Mouse (Mus musculus): Measurements from ENCODE around the gene Ldhd. TPM values are rescaled to one million over a fixed set of nuclear protein-coding genes. Genes with fewer than 3 reads are reported as not detected.

Gene Ldhd
- polyA plus RNA-seq (2015; fragmentation: Nextera tagmentation; extraction: Ambion mirVana), result 1.1 and 1.6 TPM in 2 replicates

- no peaks in the 10 kb centered on the region for H3K9me3 ChIP-seq (ENCODE audit: control insufficient read depth, low read length)
- no peaks in the 10 kb centered on the region for H3K36me3 ChIP-seq (ENCODE audit: control insufficient read depth, insufficient read depth, low read length)
- peak within 1 kb of the TSS; percentile 61 for H3K9ac ChIP-seq (ENCODE audit: low read length)
- no peaks in the 10 kb centered on the region for H3K27me3 ChIP-seq (ENCODE audit: control insufficient read depth, insufficient read depth, low read depth, low read length)
- ATAC-seq (ENCODE audit: low read depth), result peak; percentile 62; the same call in 1 of the 2 replicates
- no peak within 1 kb of the TSS for H3K27ac ChIP-seq (ENCODE audit: low read length)
- peak within 1 kb of the TSS; percentile 48 for H3K4me3 ChIP-seq (ENCODE audit: low read length)
- 16% methylated on average over 13 of the region's 13 CpGs for WGBS
- peak within 1 kb of the TSS; percentile 52 for H3K4me2 ChIP-seq (ENCODE audit: low read depth, low read length)
- peaks cover 3% of the 10 kb centered on the region; the same call in 1 of the 2 replicates for H3K4me1 ChIP-seq (replicated peaks; ENCODE audit: control insufficient read depth, insufficient read depth, low read length)
Measured at GRCm38 (mm10) chr8:111630105-111630521, at the start of gene Ldhd. Gene Ldhd (minus strand): TSS chr8:111630374.

DNA sequence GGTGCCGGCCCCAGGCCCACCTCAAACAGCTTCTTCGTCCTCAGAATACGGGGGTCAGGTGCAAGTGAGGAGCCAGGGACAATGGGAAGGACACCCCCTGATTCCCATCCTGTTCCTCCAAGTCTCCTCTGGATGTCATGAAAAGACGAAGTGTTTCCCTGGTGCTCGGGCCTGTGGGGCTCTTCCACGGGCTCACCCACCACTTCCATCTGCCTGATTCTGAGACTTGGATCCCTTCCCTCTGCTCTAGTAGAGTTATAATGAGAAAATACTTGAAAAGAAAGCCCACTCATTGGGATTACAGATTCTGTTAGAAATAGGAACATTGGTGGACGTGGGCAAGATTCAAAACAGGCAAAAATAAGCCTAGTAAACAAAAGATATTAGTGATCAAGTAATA is 48.7 kb upstream of the Ldhd start:
- no peak for ATAC-seq (ENCODE audit: low read depth)
- H3K4me3 ChIP-seq (ENCODE audit: low read length), result no peak overlapping the region
- no peak overlapping the region for H3K27ac ChIP-seq (ENCODE audit: low read length)
- WGBS, result 93% methylated on average over 7 of the region's 7 CpGs
- H3K4me1 ChIP-seq (replicated peaks; ENCODE audit: control insufficient read depth, insufficient read depth, low read length), result no peaks in the 10 kb centered on the region
- H3K36me3 ChIP-seq (ENCODE audit: control insufficient read depth, insufficient read depth, low read length), result no peaks in the 10 kb centered on the region
- no peak overlapping the region for H3K9ac ChIP-seq (ENCODE audit: low read length)
- no peak overlapping the region for H3K4me2 ChIP-seq (ENCODE audit: low read depth, low read length)
- H3K9me3 ChIP-seq (ENCODE audit: control insufficient read depth, low read length), result peaks cover 5% of the 10 kb centered on the region; the same call in 1 of the 2 replicates
- no peaks in the 10 kb centered on the region for H3K27me3 ChIP-seq (ENCODE audit: control insufficient read depth, insufficient read depth, low read depth, low read length)

DNA sequence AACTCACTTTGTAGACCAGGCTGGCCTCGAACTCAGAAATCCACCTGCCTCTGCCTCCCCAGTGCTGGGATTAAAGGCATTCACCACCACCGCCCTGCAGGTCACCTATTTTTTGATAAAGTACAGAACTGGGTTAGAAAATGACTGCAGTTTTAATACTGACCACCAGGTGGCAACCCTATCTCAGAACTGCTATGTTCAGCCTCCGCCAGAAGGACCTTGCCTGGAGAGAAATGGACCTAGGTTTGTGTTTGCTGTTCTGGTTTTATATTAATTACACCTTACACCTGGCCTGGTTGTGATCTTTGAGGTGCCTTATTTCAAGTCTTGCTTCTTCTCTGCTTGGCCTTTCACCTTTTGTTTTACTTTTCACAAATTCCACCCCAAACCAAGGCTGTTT is 47.9 kb upstream of the Ldhd start:
- 20% methylated on average over 3 of the region's 3 CpGs for WGBS
- Histone ChIP-seq H3K9ac (ENCODE audit: low read length) (no peak overlapping the region), H3K9me3 (ENCODE audit: control insufficient read depth, low read length) (peaks cover 5% of the 10 kb centered on the region; the same call in 1 of the 2 replicates), H3K4me2 (ENCODE audit: low read depth, low read length) (no peak overlapping the region), H3K27me3 (ENCODE audit: control insufficient read depth, insufficient read depth, low read depth, low read length) (no peaks in the 10 kb centered on the region), H3K4me1 (replicated peaks; ENCODE audit: control insufficient read depth, insufficient read depth, low read length) (no peaks in the 10 kb centered on the region), H3K27ac (ENCODE audit: low read length) (no peak overlapping the region), H3K4me3 (ENCODE audit: low read length) (no peak overlapping the region), H3K36me3 (ENCODE audit: control insufficient read depth, insufficient read depth, low read length) (no peaks in the 10 kb centered on the region)
- peak; percentile 62; the same call in 1 of the 2 replicates for ATAC-seq (ENCODE audit: low read depth)

- ATAC-seq (ENCODE audit: low read depth), result no peak
- Histone ChIP-seq H3K4me1 (replicated peaks; ENCODE audit: control insufficient read depth, insufficient read depth, low read length) (no peaks in the 10 kb centered on the region), H3K36me3 (ENCODE audit: control insufficient read depth, insufficient read depth, low read length) (peaks cover 2% of the 10 kb centered on the region; the same call in 1 of the 2 replicates), H3K9me3 (ENCODE audit: control insufficient read depth, low read length) (peaks cover 5% of the 10 kb centered on the region; the same call in 1 of the 2 replicates), H3K4me2 (ENCODE audit: low read depth, low read length) (no peak overlapping the region), H3K27ac (ENCODE audit: low read length) (no peak overlapping the region), H3K27me3 (ENCODE audit: control insufficient read depth, insufficient read depth, low read depth, low read length) (no peaks in the 10 kb centered on the region), H3K4me3 (ENCODE audit: low read length) (no peak overlapping the region), H3K9ac (ENCODE audit: low read length) (no peak overlapping the region)
- 71% methylated on average over 8 of the region's 8 CpGs for WGBS
Measured at GRCm38 (mm10) chr8:111676237-111676636, 46.1 kb upstream of the Ldhd start.

- WGBS, result 77% methylated on average over 2 of the region's 2 CpGs
- H3K4me2 ChIP-seq (ENCODE audit: low read depth, low read length), result no peak overlapping the region
- H3K4me1 ChIP-seq (replicated peaks; ENCODE audit: control insufficient read depth, insufficient read depth, low read length), result no peaks in the 10 kb centered on the region
- H3K36me3 ChIP-seq (ENCODE audit: control insufficient read depth, insufficient read depth, low read length), result peaks cover 24% of the 10 kb centered on the region
- no peaks in the 10 kb centered on the region for H3K27me3 ChIP-seq (ENCODE audit: control insufficient read depth, insufficient read depth, low read depth, low read length)
- H3K9ac ChIP-seq (ENCODE audit: low read length), result no peak overlapping the region
- no peak overlapping the region for H3K4me3 ChIP-seq (ENCODE audit: low read length)
- no peak for ATAC-seq (ENCODE audit: low read depth)
- H3K27ac ChIP-seq (ENCODE audit: low read length), result no peak overlapping the region
- H3K9me3 ChIP-seq (ENCODE audit: control insufficient read depth, low read length), result no peaks in the 10 kb centered on the region
Measured at GRCm38 (mm10) chr8:111666751-111667150, 36.6 kb upstream of the Ldhd start.

GRCm38 (mm10) chr8:111662473-111662872 is 32.3 kb upstream of the Ldhd start:
- no peak overlapping the region for H3K9ac ChIP-seq (ENCODE audit: low read length)
- H3K4me2 ChIP-seq (ENCODE audit: low read depth, low read length), result no peak overlapping the region
- H3K36me3 ChIP-seq (ENCODE audit: control insufficient read depth, insufficient read depth, low read length), result no peaks in the 10 kb centered on the region
- no peak overlapping the region for H3K4me3 ChIP-seq (ENCODE audit: low read length)
- H3K9me3 ChIP-seq (ENCODE audit: control insufficient read depth, low read length), result no peaks in the 10 kb centered on the region
- no peak overlapping the region for H3K27ac ChIP-seq (ENCODE audit: low read length)
- peak; percentile 60; the same call in 1 of the 2 replicates for ATAC-seq (ENCODE audit: low read depth)
- H3K4me1 ChIP-seq (replicated peaks; ENCODE audit: control insufficient read depth, insufficient read depth, low read length), result no peaks in the 10 kb centered on the region
- H3K27me3 ChIP-seq (ENCODE audit: control insufficient read depth, insufficient read depth, low read depth, low read length), result no peaks in the 10 kb centered on the region
- WGBS, result 83% methylated on average over 3 of the region's 3 CpGs

GRCm38 (mm10) chr8:111658819-111659423 is 28.7 kb upstream of the Ldhd start:
- no peak overlapping the region for H3K4me2 ChIP-seq (ENCODE audit: low read depth, low read length)

DNA sequence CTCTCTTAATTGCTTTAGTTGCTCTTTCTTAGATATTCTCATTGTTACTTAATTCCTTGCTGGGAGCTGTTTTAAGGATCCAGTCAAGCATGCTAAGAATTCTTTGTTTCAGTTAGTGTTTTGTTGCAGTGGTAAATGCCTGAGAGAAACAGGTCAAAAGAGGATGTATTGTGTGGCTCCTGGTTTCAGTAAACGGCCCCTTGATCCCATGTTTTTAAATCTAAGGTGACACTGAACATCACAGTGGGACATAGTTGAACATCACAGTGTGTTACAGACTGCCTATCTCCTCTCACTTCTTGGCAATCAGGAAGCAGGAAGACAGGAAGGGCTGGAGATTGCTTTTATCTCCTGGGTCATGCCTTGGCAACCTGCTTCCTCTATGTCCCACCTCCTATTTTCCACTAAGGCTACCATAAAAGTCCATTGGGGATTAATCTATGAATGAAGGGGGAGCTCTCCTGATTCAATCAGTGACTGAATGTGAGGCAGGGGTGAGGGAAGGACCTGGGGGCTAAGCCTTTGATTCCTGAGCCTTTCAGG is 27.2 kb upstream of the Ldhd start:
- no peak for ATAC-seq (ENCODE audit: low read depth)
- Histone ChIP-seq H3K9me3 (ENCODE audit: control insufficient read depth, low read length) (no peaks in the 10 kb centered on the region), H3K36me3 (ENCODE audit: control insufficient read depth, insufficient read depth, low read length) (no peaks in the 10 kb centered on the region), H3K27me3 (ENCODE audit: control insufficient read depth, insufficient read depth, low read depth, low read length) (no peaks in the 10 kb centered on the region), H3K4me1 (replicated peaks; ENCODE audit: control insufficient read depth, insufficient read depth, low read length) (no peaks in the 10 kb centered on the region), H3K4me2 (ENCODE audit: low read depth, low read length) (no peak overlapping the region), H3K27ac (ENCODE audit: low read length) (no peak overlapping the region), H3K9ac (ENCODE audit: low read length) (no peak overlapping the region), H3K4me3 (ENCODE audit: low read length) (no peak overlapping the region)
- 64% methylated on average over 1 of the region's 1 CpGs for WGBS

More at GRCm38 (mm10) chr8:111658819-111659423, 28.7 kb upstream of the Ldhd start:
- no peaks in the 10 kb centered on the region for H3K36me3 ChIP-seq (ENCODE audit: control insufficient read depth, insufficient read depth, low read length)
- H3K27ac ChIP-seq (ENCODE audit: low read length), result no peak overlapping the region
- no peaks in the 10 kb centered on the region for H3K4me1 ChIP-seq (replicated peaks; ENCODE audit: control insufficient read depth, insufficient read depth, low read length)
- H3K9me3 ChIP-seq (ENCODE audit: control insufficient read depth, low read length), result no peaks in the 10 kb centered on the region
- no peaks in the 10 kb centered on the region for H3K27me3 ChIP-seq (ENCODE audit: control insufficient read depth, insufficient read depth, low read depth, low read length)
- 58% methylated on average over 6 of the region's 6 CpGs for WGBS
- no peak overlapping the region for H3K9ac ChIP-seq (ENCODE audit: low read length)
- ATAC-seq (ENCODE audit: low read depth), result no peak
- H3K4me3 ChIP-seq (ENCODE audit: low read length), result no peak overlapping the region

- no peak for ATAC-seq (ENCODE audit: low read depth)
- Histone ChIP-seq H3K27ac (ENCODE audit: low read length) (no peak overlapping the region), H3K36me3 (ENCODE audit: control insufficient read depth, insufficient read depth, low read length) (no peaks in the 10 kb centered on the region)
Measured at GRCm38 (mm10) chr8:111653524-111653923, 23.4 kb upstream of the Ldhd start.

More at GRCm38 (mm10) chr8:111653524-111653923, 23.4 kb upstream of the Ldhd start:
- Histone ChIP-seq H3K4me2 (ENCODE audit: low read depth, low read length) (no peak overlapping the region), H3K4me1 (replicated peaks; ENCODE audit: control insufficient read depth, insufficient read depth, low read length) (no peaks in the 10 kb centered on the region), H3K27me3 (ENCODE audit: control insufficient read depth, insufficient read depth, low read depth, low read length) (no peaks in the 10 kb centered on the region), H3K9ac (ENCODE audit: low read length) (no peak overlapping the region), H3K9me3 (ENCODE audit: control insufficient read depth, low read length) (no peaks in the 10 kb centered on the region), H3K4me3 (ENCODE audit: low read length) (no peak overlapping the region)
- 92% methylated on average over 2 of the region's 2 CpGs for WGBS
